Mouse (Mus musculus): ENCODE results near the gene Ly9.

GRCm38 (mm10) chr1:171652734-171653133 lies 45.5 kb upstream of the Ly9 start, which contains the start of gene Slamf7:
- TF ChIP-seq CTCF (IDR thresholded peaks at IDR 0.05; ENCODE audit: borderline replicate concordance, insufficient read depth, low read length) (no peak), POLR2A (IDR thresholded peaks at IDR 0.05; ENCODE audit: low read depth, low read length) (no peak)

Data from embryonic fibroblast, embryonic 13.5 days (primary cell).